ENCODE assay signal across 33 mouse cellular contexts in genomic region chr19:34209031-34209430, GRCm38 (mm10). TPM values are rescaled to one million over a fixed set of nuclear protein-coding genes. Genes with fewer than 3 reads are reported as not detected.
DNase-seq lines count a peak whose midpoint lies in the region; ATAC-seq and TF ChIP-seq lines count a peak whose summit lies in the region.
"Had no signal": no experiment of that assay in that cellular context is flagged by ENCODE, and none has a peak within 500 bp of the region (broad histone marks: within the 10 kb centered on the region; RNA-seq: fewer than 3 reads in every experiment).

No protein-coding gene starts in this region.

- H3K4me1 ChIP-seq in kidney, embryonic 16.5 days (ENCODE audit: insufficient read depth, low read length), result 0 out of 2 replicates have a peak, but pooled peaks cover 9% of the 10 kb centered on the region
- H3K4me1 ChIP-seq in intestine, postnatal 0 days (replicated peaks; ENCODE audit: control insufficient read depth, insufficient read depth, low read length), result peaks cover 10% of the 10 kb centered on the region; the same call in 1 of the 2 replicates
- no peaks in the 10 kb centered on the region for H3K4me1 ChIP-seq in stomach, embryonic 15.5 days
- H3K4me1 ChIP-seq: heart, embryonic 10.5 days; heart, embryonic 15.5 days; hindbrain, embryonic 12.5 days; liver, embryonic 13.5 days had no signal

- no peak for DNase-seq in kidney, postnatal 4 days
- no peak for DNase-seq in layer of hippocampus, adult 2 months (ENCODE audit: low spot score in 2 of 2)
- no peak for DNase-seq in left cerebral cortex, adult 8-10 months (ENCODE audit: low spot score in 2 of 2)
- no peak for DNase-seq in frontal cortex, postnatal 14 days (ENCODE audit: low spot score in 2 of 2)
- DNase-seq: adrenal gland, adult 2 months; adrenal gland, postnatal 36 days; cerebellum, adult 18-20 months; cerebellum, postnatal 14 days; gastrocnemius, postnatal 10 days; heart, postnatal 36 days; kidney, adult 2 months; kidney, postnatal 14 days; left cerebral cortex, postnatal 4 days; liver, embryonic 13.5 days; lung, adult 18-20 months; lung, postnatal 4 days; midbrain, embryonic 14.5 days; right cerebral cortex, postnatal 25 days; spleen, adult 18-20 months; thymus, postnatal 14 days had no signal

- no peaks in the 10 kb centered on the region for H3K36me3 ChIP-seq in kidney, embryonic 16.5 days (ENCODE audit: insufficient read depth, low read length)
- H3K36me3 ChIP-seq in intestine, postnatal 0 days (ENCODE audit: control insufficient read depth, insufficient read depth), result 0 out of 2 replicates have a peak, but pooled peaks cover under 1% of the 10 kb centered on the region
- H3K36me3 ChIP-seq in stomach, embryonic 15.5 days, result no peaks in the 10 kb centered on the region
- H3K36me3 ChIP-seq: heart, embryonic 10.5 days; heart, embryonic 15.5 days; hindbrain, embryonic 12.5 days; liver, embryonic 13.5 days had no signal

- H3K9me3 ChIP-seq in kidney, embryonic 16.5 days (ENCODE audit: low read length), result no peaks in the 10 kb centered on the region
- H3K9me3 ChIP-seq in intestine, postnatal 0 days (ENCODE audit: control insufficient read depth), result no peaks in the 10 kb centered on the region
- no peaks in the 10 kb centered on the region for H3K9me3 ChIP-seq in stomach, embryonic 15.5 days
- H3K9me3 ChIP-seq: heart, embryonic 10.5 days; heart, embryonic 15.5 days; hindbrain, embryonic 12.5 days; liver, embryonic 13.5 days; megakaryocyte, embryonic 14.5 days had no signal

- 52% methylated on average over 3 of the region's 3 CpGs for WGBS in kidney, embryonic 16.5 days
- 49% methylated on average over 3 of the region's 3 CpGs for WGBS in intestine, postnatal 0 days
- 56% methylated on average over 3 of the region's 3 CpGs for WGBS in stomach, embryonic 15.5 days

- peak; percentile 39; the same call in 1 of the 2 replicates for ATAC-seq in kidney, embryonic 16.5 days (ENCODE audit: low FRiP score, low TSS enrichment)
- ATAC-seq in intestine, postnatal 0 days, result peak; percentile 97
- ATAC-seq in stomach, embryonic 15.5 days (ENCODE audit: insufficient read depth, low FRiP score, low read depth), result peak; percentile 87
- ATAC-seq: forebrain, embryonic 16.5 days; lung, postnatal 0 days had no signal

- no peak overlapping the region for H3K4me2 ChIP-seq in kidney, embryonic 16.5 days (replicated peaks; ENCODE audit: low read depth, low read length)
- H3K4me2 ChIP-seq in intestine, postnatal 0 days (replicated peaks; ENCODE audit: low read depth), result peak overlapping the region; percentile 39; the same call in 1 of the 2 replicates
- no peak overlapping the region for H3K4me2 ChIP-seq in stomach, embryonic 15.5 days
- H3K4me2 ChIP-seq: heart, embryonic 15.5 days; hindbrain, embryonic 12.5 days; liver, embryonic 13.5 days had no signal

- TF ChIP-seq CTCF in intestine, postnatal 0 days (IDR thresholded peaks at IDR 0.05; ENCODE audit: low read depth), result no peak
- TF ChIP-seq CTCF in layer of hippocampus, adult 2 months (conservative IDR thresholded peaks at IDR 0.05), result no peak

- H3K27me3 ChIP-seq in kidney, embryonic 16.5 days (ENCODE audit: insufficient read depth, low read length), result no peaks in the 10 kb centered on the region
- no peaks in the 10 kb centered on the region for H3K27me3 ChIP-seq in intestine, postnatal 0 days (replicated peaks; ENCODE audit: control insufficient read depth, insufficient read depth, low read length)
- no peaks in the 10 kb centered on the region for H3K27me3 ChIP-seq in stomach, embryonic 15.5 days (replicated peaks)
- H3K27me3 ChIP-seq: heart, embryonic 15.5 days; hindbrain, embryonic 12.5 days; liver, embryonic 13.5 days; megakaryocyte, embryonic 14.5 days had no signal

- H3K4me3 ChIP-seq in kidney, embryonic 16.5 days (ENCODE audit: low read length), result no peak overlapping the region
- no peak overlapping the region for H3K4me3 ChIP-seq in intestine, postnatal 0 days (ENCODE audit: low read depth, low read length)
- H3K4me3 ChIP-seq in stomach, embryonic 15.5 days (replicated peaks), result no peak overlapping the region
- H3K4me3 ChIP-seq in layer of hippocampus, adult 2 months, result no peak overlapping the region
- H3K4me3 ChIP-seq: erythroblast, embryonic 14.5 days; heart, embryonic 10.5 days; heart, embryonic 15.5 days; hindbrain, embryonic 12.5 days; liver, embryonic 13.5 days; megakaryocyte, embryonic 14.5 days had no signal

- H3K9ac ChIP-seq in kidney, embryonic 16.5 days (replicated peaks; ENCODE audit: low read length), result no peak overlapping the region
- H3K9ac ChIP-seq in intestine, postnatal 0 days (ENCODE audit: low read depth, low read length), result no peak overlapping the region
- H3K9ac ChIP-seq in stomach, embryonic 15.5 days, result no peak overlapping the region
- H3K9ac ChIP-seq: heart, embryonic 15.5 days; hindbrain, embryonic 12.5 days; liver, embryonic 13.5 days had no signal

- H3K27ac ChIP-seq in kidney, embryonic 16.5 days (ENCODE audit: low read length), result no peak overlapping the region
- peak overlapping the region; percentile 54 for H3K27ac ChIP-seq in intestine, postnatal 0 days (ENCODE audit: low read depth, low read length)
- no peak overlapping the region for H3K27ac ChIP-seq in stomach, embryonic 15.5 days
- H3K27ac ChIP-seq in layer of hippocampus, adult 2 months, result no peak overlapping the region
- H3K27ac ChIP-seq: heart, embryonic 10.5 days; heart, embryonic 15.5 days; hindbrain, embryonic 12.5 days; liver, embryonic 13.5 days had no signal

RNA-seq across cellular contexts. Expression of gene Stambpl1, which starts 17.0 kb away (rescaled TPM):
- 4.5 and 5.0 TPM in 2 replicates for polyA plus RNA-seq in kidney, embryonic 16.5 days (2015; fragmentation: Nextera tagmentation; extraction: Ambion mirVana)
- polyA plus RNA-seq in intestine, postnatal 0 days (2015; fragmentation: Nextera tagmentation; extraction: Ambion mirVana), result 14.8 and 16.8 TPM in 2 replicates
- 11.6 and 12.2 TPM in 2 replicates for polyA plus RNA-seq in stomach, embryonic 15.5 days (2015; fragmentation: Nextera tagmentation; extraction: Ambion mirVana)
- total RNA-seq in layer of hippocampus, adult 2 months (2021), result 10 to 100 TPM; 20.0 to 21.1 TPM
- 10 to 100 TPM; 19.1 to 21.7 (median 20.7) TPM for total RNA-seq in left cerebral cortex, adult 8-10 months (2022)
- polyA plus RNA-seq: erythroblast, embryonic 14.5 days had no signal

RNA-seq across cellular contexts. Expression of gene Ankrd22, which starts 43.2 kb away (rescaled TPM):
- polyA plus RNA-seq in kidney, embryonic 16.5 days (2015; fragmentation: Nextera tagmentation; extraction: Ambion mirVana), result 0.06 TPM in 1 of 2 replicates, not detected in the other
- 3.0 TPM in 2 replicates for polyA plus RNA-seq in intestine, postnatal 0 days (2015; fragmentation: Nextera tagmentation; extraction: Ambion mirVana)
- polyA plus RNA-seq in stomach, embryonic 15.5 days (2015; fragmentation: Nextera tagmentation; extraction: Ambion mirVana), result 5.0 and 5.9 TPM in 2 replicates
- total RNA-seq in layer of hippocampus, adult 2 months (2021), result not detected
- total RNA-seq in left cerebral cortex, adult 8-10 months (2022), result under 1 TPM in 3 of 4 experiments, not detected in 1; 0.30 to 0.65 (median 0.36) TPM
- total RNA-seq: adrenal gland, adult 2 months; adrenal gland, postnatal 36 days; gastrocnemius, postnatal 10 days; heart, postnatal 36 days; monocyte, adult 5-6 weeks had no signal
- polyA plus RNA-seq: activated CD4-positive, CD25-positive, alpha-beta regulatory T cell, adult 4 months; adrenal gland, adult 2 months; erythroblast, embryonic 14.5 days; forebrain, embryonic 11.5 days; forebrain, embryonic 16.5 days; heart, embryonic 10.5 days; hindbrain, embryonic 12.5 days; kidney, adult 2 months; midbrain, embryonic 14.5 days had no signal

RNA-seq across cellular contexts. Expression of gene Acta2, which starts 46.4 kb away (rescaled TPM):
- polyA plus RNA-seq in kidney, embryonic 16.5 days (2015; fragmentation: Nextera tagmentation; extraction: Ambion mirVana), result 352 and 628 TPM in 2 replicates
- 1,651 and 1,727 TPM in 2 replicates for polyA plus RNA-seq in intestine, postnatal 0 days (2015; fragmentation: Nextera tagmentation; extraction: Ambion mirVana)
- polyA plus RNA-seq in stomach, embryonic 15.5 days (2015; fragmentation: Nextera tagmentation; extraction: Ambion mirVana), result 1,795 and 1,820 TPM in 2 replicates
- total RNA-seq in layer of hippocampus, adult 2 months (2021), result 10 to 100 TPM; 12.2 to 18.3 TPM
- 10 to 100 TPM; 10.0 to 16.2 (median 11.1) TPM for total RNA-seq in left cerebral cortex, adult 8-10 months (2022)
- total RNA-seq: monocyte, adult 5-6 weeks had no signal
- polyA plus RNA-seq: erythroblast, embryonic 14.5 days had no signal

Comparison
In these comparisons a context has a peak if more than half of its experiments do, and no peak if none do; other contexts are left out.
1. ATAC-seq: peak in every context shown above with its lines; median percentile 97 in intestine, postnatal 0 days; 87 in stomach, embryonic 15.5 days; 39 in kidney, embryonic 16.5 days.